ENCODE assay signal across 15 mouse cellular contexts in genomic region chr2:13806120-13806519, GRCm38 (mm10). TPM values are rescaled to one million over a fixed set of nuclear protein-coding genes. Genes with fewer than 3 reads are reported as not detected.
DNase-seq lines count a peak whose midpoint lies in the region; ATAC-seq and TF ChIP-seq lines count a peak whose summit lies in the region.
"Had no signal": no experiment of that assay in that cellular context is flagged by ENCODE, and none has a peak within 500 bp of the region (broad histone marks: within the 10 kb centered on the region; RNA-seq: fewer than 3 reads in every experiment).

No protein-coding gene starts in this region.

- no peak overlapping the region for H3K27ac ChIP-seq in kidney, postnatal 0 days
- no peak overlapping the region for H3K27ac ChIP-seq in kidney, embryonic 16.5 days (ENCODE audit: low read length)
- H3K27ac ChIP-seq: embryonic facial prominence, embryonic 10.5 days; liver, embryonic 15.5 days had no signal

- peak; percentile 24; the same call in 1 of the 2 replicates for TF ChIP-seq CTCF in kidney, postnatal 0 days (IDR thresholded peaks at IDR 0.05; ENCODE audit: low read depth)

- no peak for ATAC-seq in kidney, postnatal 0 days (replicated peaks; ENCODE audit: low FRiP score, low read depth)
- ATAC-seq in kidney, embryonic 16.5 days (ENCODE audit: low FRiP score, low TSS enrichment), result no peak
- 0 out of 2 replicates have a peak, but pooled peaks have one; percentile 48 for ATAC-seq in megakaryocyte-erythroid progenitor cell, adult 5-6 weeks (replicated peaks; ENCODE audit: low FRiP score, low TSS enrichment, poor library complexity, severe bottlenecking)
- ATAC-seq in monocyte, adult 5-6 weeks (replicated peaks; ENCODE audit: insufficient number of reproducible peaks, low FRiP score, low TSS enrichment, poor library complexity, severe bottlenecking), result no peak

- no peaks in the 10 kb centered on the region for H3K27me3 ChIP-seq in kidney, postnatal 0 days (ENCODE audit: insufficient read depth, low read length)
- H3K27me3 ChIP-seq in kidney, embryonic 16.5 days (ENCODE audit: insufficient read depth, low read length), result no peaks in the 10 kb centered on the region
- H3K27me3 ChIP-seq: heart, embryonic 12.5 days; liver, embryonic 15.5 days had no signal

- no peak overlapping the region for H3K4me3 ChIP-seq in kidney, postnatal 0 days (replicated peaks; ENCODE audit: low read depth, low read length)
- no peak overlapping the region for H3K4me3 ChIP-seq in kidney, embryonic 16.5 days (ENCODE audit: low read length)
- H3K4me3 ChIP-seq: embryonic facial prominence, embryonic 10.5 days; heart, embryonic 12.5 days; liver, embryonic 15.5 days; myocyte had no signal

- 85% methylated on average over 3 of the region's 3 CpGs for WGBS in kidney, postnatal 0 days
- 91% methylated on average over 3 of the region's 3 CpGs for WGBS in kidney, embryonic 16.5 days

- H3K9ac ChIP-seq in kidney, postnatal 0 days (ENCODE audit: low read depth, low read length), result no peak overlapping the region
- H3K9ac ChIP-seq in kidney, embryonic 16.5 days (replicated peaks; ENCODE audit: low read length), result no peak overlapping the region
- H3K9ac ChIP-seq: heart, embryonic 12.5 days; liver, embryonic 15.5 days had no signal

- no peak overlapping the region for H3K4me2 ChIP-seq in kidney, postnatal 0 days (ENCODE audit: low read length)
- H3K4me2 ChIP-seq in kidney, embryonic 16.5 days (replicated peaks; ENCODE audit: low read depth, low read length), result no peak overlapping the region
- H3K4me2 ChIP-seq: heart, embryonic 12.5 days; liver, embryonic 15.5 days had no signal

- no peaks in the 10 kb centered on the region for H3K4me1 ChIP-seq in kidney, postnatal 0 days (replicated peaks; ENCODE audit: insufficient read depth, low read length)
- H3K4me1 ChIP-seq in kidney, embryonic 16.5 days (ENCODE audit: insufficient read depth, low read length), result no peaks in the 10 kb centered on the region
- H3K4me1 ChIP-seq: embryonic facial prominence, embryonic 10.5 days; heart, embryonic 12.5 days; liver, embryonic 15.5 days had no signal

- no peak for DNase-seq in kidney, postnatal 0 days (ENCODE audit: low spot score)
- DNase-seq in A20 (ENCODE audit: low read depth, low spot score) (peak; percentile 10), MEL-GATA-1-ER (ENCODE audit: extremely low read depth, low read depth) (peak; percentile 3)
- no peak for DNase-seq in right cerebral cortex, postnatal 14 days
- DNase-seq in cerebellum, adult 8-10 months, result no peak
- DNase-seq: cerebellum, adult 2 months; kidney, adult 9 months; right cerebral cortex, postnatal 4 days had no signal

- H3K9me3 ChIP-seq in kidney, postnatal 0 days (replicated peaks; ENCODE audit: low read length), result no peaks in the 10 kb centered on the region
- H3K9me3 ChIP-seq in kidney, embryonic 16.5 days (ENCODE audit: low read length), result no peaks in the 10 kb centered on the region
- H3K9me3 ChIP-seq: embryonic facial prominence, embryonic 10.5 days; heart, embryonic 12.5 days; liver, embryonic 15.5 days had no signal

- no peaks in the 10 kb centered on the region for H3K36me3 ChIP-seq in kidney, postnatal 0 days (ENCODE audit: insufficient read depth, low read length)
- no peaks in the 10 kb centered on the region for H3K36me3 ChIP-seq in kidney, embryonic 16.5 days (ENCODE audit: insufficient read depth, low read length)
- H3K36me3 ChIP-seq: embryonic facial prominence, embryonic 10.5 days; heart, embryonic 12.5 days; liver, embryonic 15.5 days had no signal

RNA-seq across cellular contexts. Expression of gene St8sia6, which starts 12.3 kb away (rescaled TPM):
- polyA plus RNA-seq in kidney, postnatal 0 days (2015; fragmentation: Nextera tagmentation; extraction: Ambion mirVana), result 4.6 and 5.4 TPM in 2 replicates
- 3.8 and 5.6 TPM in 2 replicates for polyA plus RNA-seq in kidney, embryonic 16.5 days (2015; fragmentation: Nextera tagmentation; extraction: Ambion mirVana)
- 7.7 and 9.1 TPM in 2 replicates for total RNA-seq in megakaryocyte-erythroid progenitor cell, adult 5-6 weeks (2014; fragmentation: Nextera tagmentation)
- total RNA-seq in megakaryocyte-erythroid progenitor cell, adult 5-6 weeks (2017), result 9.2 and 26.6 TPM in 2 replicates
- 2.9 to 11.8 TPM (median 5.1 TPM) in 3 replicates for total RNA-seq in monocyte, adult 5-6 weeks (2017)
- polyA plus RNA-seq: liver, embryonic 15.5 days had no signal

Comparison
In these comparisons a context has a peak if more than half of its experiments do, and no peak if none do; other contexts are left out.
1. DNase-seq: peak in A20 (single experiment) and MEL-GATA-1-ER (single experiment); none in kidney, postnatal 0 days (single experiment), right cerebral cortex, postnatal 14 days (single experiment) and cerebellum, adult 8-10 months (single experiment).